Mouse (Mus musculus) 3134 (cell line): ENCODE results near the gene Gng3.

Experiments used
- DNase-seq: peaks from one replicate; pipeline ENCODE4 v3.0.0-alpha.2; 2011; ENCODE audit warnings: low spot score; ENCODE audit not compliant: insufficient read length; ENCODE audit errors: extremely low read depth

Gene Gng3

DNA sequence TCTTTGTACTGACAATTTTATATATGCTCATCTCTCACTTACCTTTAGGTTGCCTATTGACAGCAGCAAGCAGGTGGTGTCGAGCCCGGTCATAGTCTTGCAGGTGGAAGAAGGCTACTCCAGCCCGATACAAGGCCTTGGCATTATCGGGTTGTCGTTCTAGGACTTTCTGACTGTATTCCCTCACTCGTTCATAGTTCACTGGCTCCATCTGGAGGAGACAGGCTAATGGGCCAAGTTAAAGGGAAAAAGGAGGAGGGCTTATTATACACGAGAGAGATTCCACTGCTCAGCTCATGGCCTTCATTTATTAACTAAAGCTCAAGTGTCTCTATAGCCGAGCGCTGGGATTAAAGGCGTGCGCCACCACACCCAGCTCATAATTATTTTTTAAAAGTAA is 23.2 kb downstream of the Gng3 start:
- no peak for DNase-seq

DNA sequence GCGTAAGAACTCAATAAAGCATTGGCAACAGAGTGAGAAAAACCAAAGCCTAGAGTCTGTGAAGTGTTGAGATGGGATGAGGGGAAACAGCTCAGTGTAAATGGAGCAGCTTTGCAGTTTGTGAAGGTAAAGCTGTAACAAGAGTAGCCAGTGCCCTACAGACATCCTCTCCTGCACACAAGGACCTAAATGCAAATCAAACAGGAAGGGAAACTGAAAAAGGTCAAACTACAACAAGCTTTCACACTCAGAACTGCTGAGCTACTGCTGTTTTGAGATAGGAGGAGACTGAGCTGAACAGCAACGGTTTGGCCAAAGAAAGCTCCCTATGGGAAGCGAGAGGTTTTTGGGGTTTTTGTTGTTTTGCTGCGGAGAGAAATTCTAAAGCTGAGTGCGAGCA is 32.2 kb downstream of the Gng3 start:
- no peak for DNase-seq

DNA sequence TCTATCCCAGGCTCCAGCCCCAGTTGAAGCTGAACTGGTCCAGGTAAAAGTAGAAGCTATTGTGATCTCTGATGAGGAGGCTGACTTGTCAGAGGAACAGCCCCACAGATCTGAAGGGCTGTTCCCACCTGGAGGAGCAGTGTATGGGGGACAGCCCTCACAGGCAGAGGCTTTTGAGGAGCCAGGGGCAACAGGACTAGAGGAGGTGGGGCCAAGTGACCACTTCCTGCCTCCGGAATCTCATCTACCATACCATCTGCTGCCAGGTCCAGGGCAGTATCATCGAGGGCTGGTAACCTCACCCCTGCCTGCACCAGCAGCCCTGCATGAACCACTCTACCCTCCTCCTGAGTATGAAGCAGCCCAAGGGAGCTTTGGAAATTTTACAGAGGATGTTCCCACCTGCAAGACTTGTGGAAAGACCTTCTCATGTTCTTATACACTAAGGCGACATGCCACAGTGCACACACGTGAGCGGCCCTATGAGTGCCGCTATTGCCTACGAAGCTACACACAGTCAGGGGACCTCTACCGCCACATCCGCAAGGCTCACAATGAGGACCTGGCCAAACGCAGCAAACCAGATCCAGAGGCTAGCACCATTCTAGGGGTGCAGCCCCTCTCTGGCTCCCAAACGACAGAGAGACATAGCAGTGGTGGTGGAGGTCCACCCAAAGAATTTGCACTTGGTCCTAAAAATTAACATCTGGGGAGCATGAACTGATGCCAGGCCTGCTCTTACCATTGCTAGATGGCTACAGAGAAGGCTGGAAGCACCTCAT is 34.9 kb downstream of the Gng3 start:
- DNase-seq: no peak

DNA sequence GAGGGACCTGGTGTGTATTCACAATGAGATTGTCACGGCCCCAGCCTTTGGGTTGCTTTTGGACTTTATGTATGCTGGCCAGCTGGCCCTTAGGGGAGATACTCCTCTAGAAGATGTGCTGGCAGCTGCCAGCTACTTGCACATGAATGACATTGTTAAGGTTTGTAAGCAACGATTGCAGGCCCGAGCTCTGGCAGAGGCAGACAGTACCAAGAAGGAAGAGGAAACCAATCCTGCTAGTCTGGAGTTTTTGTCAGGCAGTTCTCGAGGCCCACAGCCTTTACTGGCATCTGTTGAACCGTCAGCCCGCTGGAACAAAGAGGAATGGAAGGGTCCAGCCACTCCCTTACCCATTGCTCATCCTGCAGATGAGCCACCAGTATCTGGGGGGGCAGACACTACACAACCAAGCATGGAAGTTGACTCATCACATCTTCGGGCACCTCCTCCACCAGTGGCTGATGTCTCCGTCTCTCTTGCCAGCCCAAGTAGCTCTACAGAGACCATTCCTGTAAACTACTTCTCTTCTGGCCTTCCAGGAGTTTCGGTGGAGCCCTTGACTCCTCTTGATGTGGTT is 35.7 kb downstream of the Gng3 start:
- no peak for DNase-seq

DNA sequence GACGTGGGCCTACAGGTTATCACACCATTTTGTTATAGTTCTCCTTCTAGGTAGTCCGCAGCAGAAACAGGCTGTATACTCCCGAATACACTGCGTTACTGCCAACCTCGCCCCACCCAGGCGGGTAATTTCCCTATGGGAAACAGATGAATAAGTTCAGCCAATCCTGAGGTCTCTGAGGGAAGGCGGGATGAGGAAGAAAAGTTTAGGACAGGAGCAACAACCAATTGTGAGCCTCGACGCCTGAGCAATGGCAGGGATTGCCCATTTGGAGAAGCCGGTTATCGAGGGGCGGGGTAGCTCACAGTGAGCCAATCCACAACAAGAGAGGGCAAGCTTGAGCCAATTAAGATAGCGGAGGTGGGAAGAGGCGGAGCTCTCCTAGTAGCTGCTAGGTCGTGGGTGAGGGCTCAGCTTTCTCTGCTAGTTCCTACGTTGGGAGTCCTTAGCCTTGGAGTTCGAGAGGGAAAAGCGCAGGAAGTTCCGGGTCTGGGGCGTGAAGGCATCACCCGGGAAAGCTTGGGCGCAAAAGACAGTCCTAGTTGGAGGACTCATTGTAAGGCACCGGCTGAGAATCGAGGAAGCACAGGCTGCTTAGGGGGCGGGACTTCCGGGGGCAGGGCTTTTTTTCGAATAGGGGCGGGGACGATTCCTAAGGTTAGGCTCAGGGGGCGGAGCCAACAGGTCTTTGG is 36.7 kb downstream of the Gng3 start, which contains the start of gene Zbtb3:
TSS of gene Zbtb3 (plus strand) at position 426 of the 692 bp plus-strand sequence.
- peak; percentile 89 for DNase-seq

DNA sequence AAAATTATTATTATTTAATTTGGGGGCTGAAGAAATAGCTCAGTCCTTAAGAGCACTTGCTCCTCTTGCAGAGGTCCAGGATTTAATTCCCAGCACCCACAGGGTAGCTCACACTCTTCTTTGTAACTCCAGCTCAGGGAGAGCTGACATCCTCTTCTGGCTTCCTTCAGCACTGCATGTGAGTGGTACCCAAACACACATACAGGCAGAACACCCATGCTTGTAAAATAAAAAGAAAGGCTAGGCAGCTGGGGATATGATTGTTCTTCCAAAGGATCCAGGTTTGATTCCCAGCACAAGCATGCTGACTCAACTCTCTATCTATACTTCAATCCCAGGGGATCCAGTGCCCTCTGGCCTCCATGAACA is 40.1 kb downstream of the Gng3 start:
- no peak for DNase-seq

DNA sequence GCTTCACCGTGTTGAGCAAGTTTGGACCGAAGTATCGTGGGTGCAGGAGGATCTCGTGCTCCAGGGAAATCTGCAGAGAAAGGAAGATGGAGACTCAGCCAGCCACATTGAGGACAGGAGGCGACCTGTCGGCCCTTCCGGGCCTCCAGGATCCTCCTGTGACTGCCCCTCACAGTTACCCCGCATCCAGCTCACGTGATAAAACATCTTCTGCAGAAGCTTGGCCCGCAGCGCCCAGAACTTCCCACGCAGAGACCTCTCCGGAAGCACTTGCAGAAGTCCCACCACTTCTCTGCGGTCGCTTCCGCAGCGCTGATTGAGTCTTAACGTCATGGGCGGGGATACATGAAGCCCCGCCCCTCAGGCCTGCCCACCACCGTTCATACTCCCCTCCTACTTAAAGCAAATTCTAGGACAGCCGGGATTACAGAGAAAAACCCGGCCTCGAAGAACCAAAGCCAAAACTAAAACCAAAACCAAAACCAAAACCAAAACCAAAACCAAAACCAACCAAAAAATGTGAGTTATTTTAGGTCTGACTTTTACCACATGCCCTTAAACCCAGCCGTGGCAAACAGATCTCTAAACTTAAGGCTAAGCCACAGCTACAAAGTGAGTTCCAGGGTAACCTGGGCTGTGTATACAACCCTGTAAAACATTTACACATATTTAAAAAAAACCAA is 40.6 kb downstream of the Gng3 start, which contains the start of gene Polr2g:
TSS of gene Polr2g (minus strand) at position 314 of the 683 bp plus-strand sequence.
- peak; percentile 93 for DNase-seq

DNA sequence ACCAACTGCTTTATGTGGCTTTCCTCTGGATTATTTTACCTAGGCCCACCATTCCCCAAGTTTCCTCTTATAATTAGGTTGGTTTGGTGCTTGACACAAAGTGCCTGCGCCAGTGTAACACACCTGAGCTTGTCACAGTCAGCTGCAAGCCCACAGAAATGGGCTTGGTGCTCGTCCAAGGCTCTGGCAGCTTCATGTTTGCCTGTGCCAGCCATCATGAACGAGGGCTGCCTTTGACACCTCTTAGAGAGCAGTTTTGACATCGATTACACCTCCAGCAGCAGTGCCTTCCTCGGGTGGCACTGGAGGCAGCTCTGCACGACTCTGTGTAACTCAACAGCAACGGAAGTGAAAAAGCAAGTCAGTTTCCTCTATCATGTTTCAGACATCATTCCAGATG is 48.8 kb downstream of the Gng3 start:
- no peak for DNase-seq

DNA sequence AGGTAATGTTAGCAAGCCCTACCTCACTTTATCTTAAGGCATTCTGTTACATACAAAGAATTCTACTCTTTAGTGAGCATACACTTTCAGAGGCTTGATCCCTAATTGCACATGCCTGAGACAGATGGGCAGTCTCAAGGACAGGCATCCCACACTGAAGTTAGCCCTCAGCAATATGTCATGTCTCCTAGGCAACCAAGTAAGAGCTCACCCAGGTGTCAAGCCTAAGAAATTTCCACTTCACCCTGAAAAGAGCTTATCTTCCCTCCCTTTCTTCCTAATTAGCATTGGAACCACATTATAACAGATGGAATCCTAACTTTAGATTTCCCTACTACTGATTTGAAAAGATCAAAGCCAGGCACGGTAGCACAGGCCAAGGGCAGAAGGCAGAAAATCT is 49.8 kb downstream of the Gng3 start:
- no peak for DNase-seq

DNA sequence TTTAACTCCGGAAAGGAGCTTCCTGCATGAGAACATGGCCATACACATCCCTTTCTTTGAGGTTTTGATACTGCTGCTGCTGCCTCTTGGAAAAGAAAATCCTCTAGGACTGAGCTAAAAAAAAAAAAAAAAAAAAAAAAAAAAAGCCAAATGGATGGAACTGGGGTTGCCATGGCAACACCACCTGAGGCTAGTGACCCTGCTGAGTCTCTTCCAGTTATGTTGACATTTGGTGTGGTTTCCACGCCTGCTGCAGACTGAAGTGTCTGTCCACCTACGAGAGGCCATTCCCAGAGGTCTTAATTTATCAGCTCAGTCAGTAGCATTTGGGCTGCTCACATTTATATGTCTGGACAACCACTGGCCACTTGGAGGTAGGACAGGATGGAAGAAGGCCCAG is 50.5 kb downstream of the Gng3 start:
- DNase-seq: no peak
